Mouse (Mus musculus) embryonic fibroblast, embryonic 13.5 days (primary cell): ENCODE results near the gene Ttc30a2. TPM values are rescaled to one million over a fixed set of nuclear protein-coding genes. Genes with fewer than 3 reads are reported as not detected.
A peak's percentile ranks its signal among the peaks of the same experiment; 100 is the strongest.
"Not testable (repeated sequence)": the region's sequence is repeated elsewhere in the genome, so short reads cannot be mapped to it uniquely, and the experiment has no call there.

Experiments used
- H3K27ac ChIP-seq: 2 replicates; pipeline ENCODE4 v1.5.1; 2012; ENCODE audit warnings: low read length, control low read depth, inconsistent platforms; ENCODE audit not compliant: insufficient read depth
- H3K4me1 ChIP-seq: 2 replicates; pipeline ENCODE4 v1.6.1; 2011; ENCODE audit warnings: low read length; ENCODE audit not compliant: control insufficient read depth, insufficient read depth
- H3K4me3 ChIP-seq: 2 replicates; pipeline ENCODE4 v1.5.1; 2011; ENCODE audit warnings: mild to moderate bottlenecking, control low read depth, low read length; ENCODE audit not compliant: insufficient read depth
- CTCF ChIP-seq: IDR thresholded peaks from 2 replicates; pipeline ENCODE4 v1.5.1; 2011; ENCODE audit warnings: mild to moderate bottlenecking, control low read depth, low read length, moderate library complexity, borderline replicate concordance; ENCODE audit not compliant: insufficient read depth
- POLR2A ChIP-seq: IDR thresholded peaks from 2 replicates; pipeline ENCODE4 v1.6.1; 2011; ENCODE audit warnings: low read depth, mild to moderate bottlenecking, control low read depth, low read length, moderate library complexity
- polyA plus RNA-seq: library from polyadenylated mRNA; stranded (reverse); fragments of >200 nt; gene quantifications from 2 replicates; pipeline ENCODE4 v1.2.4, GENCODE M21; 2011; ENCODE audit warnings: low read depth; ENCODE audit not compliant: missing spikeins, insufficient read length

Ttc30a2 gene
- polyA plus RNA-seq, 1 experiment = 0.93 TPM

- Histone ChIP-seq H3K4me1 (peaks cover 4% of the 10 kb centered on the region; the same call in 1 of the 2 replicates), H3K4me3 (no peak overlapping the region), H3K27ac (no peak overlapping the region)
- TF ChIP-seq CTCF (no peak), POLR2A (no peak)
These were observed 16.9 kb upstream of the Ttc30a2 start for GRCm38 (mm10) chr2:75994841-75995240.

GRCm38 (mm10) chr2:75991581-75992205 is 13.7 kb upstream of the Ttc30a2 start:
- no peak for TF ChIP-seq CTCF
- no peak for TF ChIP-seq POLR2A
- Histone ChIP-seq H3K4me3 (no peak overlapping the region), H3K4me1 (peaks cover 4% of the 10 kb centered on the region), H3K27ac (no peak overlapping the region)

- Histone ChIP-seq H3K27ac (no peak overlapping the region), H3K4me1 (peaks cover 4% of the 10 kb centered on the region), H3K4me3 (no peak overlapping the region)
- TF ChIP-seq POLR2A = no peak
- peak; percentile 47; the same call in 1 of the 2 replicates for TF ChIP-seq CTCF
These were observed 13.0 kb upstream of the Ttc30a2 start for GRCm38 (mm10) chr2:75990885-75991539.

GRCm38 (mm10) chr2:75989694-75990093 is 11.7 kb upstream of the Ttc30a2 start:
- no peak overlapping the region for H3K27ac ChIP-seq
- no peak for TF ChIP-seq CTCF
- no peak for TF ChIP-seq POLR2A
- H3K4me1 ChIP-seq = peaks cover 4% of the 10 kb centered on the region
- H3K4me3 ChIP-seq = no peak overlapping the region

GRCm38 (mm10) chr2:75988779-75989363 is 10.9 kb upstream of the Ttc30a2 start:
- Histone ChIP-seq H3K27ac (no peak overlapping the region), H3K4me3 (no peak overlapping the region), H3K4me1 (peaks cover 4% of the 10 kb centered on the region)
- TF ChIP-seq CTCF (no peak), POLR2A (no peak)

- Histone ChIP-seq H3K4me1 (peaks cover 4% of the 10 kb centered on the region), H3K4me3 (no peak overlapping the region), H3K27ac (no peak overlapping the region)
- TF ChIP-seq POLR2A = no peak
- no peak for TF ChIP-seq CTCF
These were observed 10.4 kb upstream of the Ttc30a2 start for GRCm38 (mm10) chr2:75988378-75988777.

GRCm38 (mm10) chr2:75987739-75988138 is 9.8 kb upstream of the Ttc30a2 start:
- Histone ChIP-seq H3K4me3 (no peak overlapping the region), H3K4me1 (peaks cover 4% of the 10 kb centered on the region), H3K27ac (no peak overlapping the region)
- TF ChIP-seq CTCF (no peak), POLR2A (no peak)

- TF ChIP-seq POLR2A (no peak), CTCF (peak; percentile 59; the same call in 1 of the 2 replicates)
- Histone ChIP-seq H3K4me1 (no peaks in the 10 kb centered on the region; the same call in 1 of the 2 replicates), H3K27ac (no peak overlapping the region), H3K4me3 (no peak overlapping the region)
These were observed 7.2 kb upstream of the Ttc30a2 start for GRCm38 (mm10) chr2:75985124-75985523.

- H3K4me3 ChIP-seq = no peak overlapping the region
- TF ChIP-seq POLR2A (no peak), CTCF (no peak)
- no peak overlapping the region for H3K27ac ChIP-seq
- no peaks in the 10 kb centered on the region; the same call in 1 of the 2 replicates for H3K4me1 ChIP-seq
These were observed 5.9 kb upstream of the Ttc30a2 start for GRCm38 (mm10) chr2:75983847-75984246.

- no peak overlapping the region for H3K4me3 ChIP-seq
- TF ChIP-seq CTCF (no peak), POLR2A (no peak)
- H3K4me1 ChIP-seq = no peaks in the 10 kb centered on the region; the same call in 1 of the 2 replicates
- H3K27ac ChIP-seq = no peak overlapping the region
These were observed 5.1 kb upstream of the Ttc30a2 start for GRCm38 (mm10) chr2:75983091-75983490.

GRCm38 (mm10) chr2:75982626-75983025 is 4.7 kb upstream of the Ttc30a2 start:
- no peak overlapping the region for H3K4me3 ChIP-seq
- no peaks in the 10 kb centered on the region for H3K4me1 ChIP-seq
- TF ChIP-seq CTCF (no peak), POLR2A (no peak)
- no peak overlapping the region for H3K27ac ChIP-seq

GRCm38 (mm10) chr2:75981440-75982081 is 3.6 kb upstream of the Ttc30a2 start, which contains the start of gene Ttc30a1:
Ttc30a1 (minus strand) TSS chr2:75981967.
- H3K4me3 ChIP-seq = peak within 1 kb of the TSS; percentile 56
- not testable (repeated sequence) for H3K4me1 ChIP-seq
- H3K27ac ChIP-seq = peak within 1 kb of the TSS; percentile 81; the same call in 1 of the 2 replicates

GRCm38 (mm10) chr2:75980933-75981439 is 3.0 kb upstream of the Ttc30a2 start:
- H3K27ac ChIP-seq, H3K4me1 ChIP-seq, H3K4me3 ChIP-seq: not testable (repeated sequence)

GRCm38 (mm10) chr2:75976070-75976469 is 1.9 kb downstream of the Ttc30a2 start:
- H3K4me3 ChIP-seq, H3K27ac ChIP-seq, H3K4me1 ChIP-seq: not testable (repeated sequence)
